Mouse (Mus musculus): ENCODE results near the gene Narfl. TPM values are rescaled to one million over a fixed set of nuclear protein-coding genes. Genes with fewer than 3 reads are reported as not detected.

Gene Narfl
- polyA plus RNA-seq, 1 experiment: 47.5 TPM

DNA sequence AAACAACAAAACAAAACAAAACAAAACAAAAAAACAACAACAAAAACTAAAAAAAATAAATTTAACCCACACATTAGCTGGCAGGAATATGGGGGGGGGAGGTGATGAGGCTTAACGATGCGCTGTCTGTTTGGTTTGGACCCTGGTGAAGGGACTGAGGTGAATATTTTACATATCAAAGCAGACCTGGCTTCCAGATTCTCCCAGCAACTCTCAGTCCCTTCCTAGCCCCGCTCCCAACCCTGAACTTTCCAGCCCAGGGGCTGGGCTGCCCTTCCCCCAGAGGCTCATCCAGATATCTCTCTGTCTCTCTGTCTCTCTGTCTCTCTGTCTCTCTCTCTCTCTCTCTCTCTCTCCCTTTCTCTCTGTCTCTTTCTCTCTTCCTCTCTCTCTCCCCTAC lies 11.0 kb upstream of the Narfl start:
- no peaks in the 10 kb centered on the region for H3K36me3 ChIP-seq (ENCODE audit: control insufficient read depth, insufficient read depth, low read length)
- TF ChIP-seq POLR2A (IDR thresholded peaks at IDR 0.05; ENCODE audit: low read depth, low read length) (no peak), CTCF (conservative IDR thresholded peaks at IDR 0.05; ENCODE audit: insufficient read depth, insufficient read length, low read depth, low read length) (no peak)
- no peaks in the 10 kb centered on the region for H3K27me3 ChIP-seq (replicated peaks; ENCODE audit: control insufficient read depth, insufficient read depth, low read length)
- H3K27ac ChIP-seq (ENCODE audit: insufficient read depth, low read depth, low read length): no peak overlapping the region
- WGBS: 43% methylated on average over 3 of the region's 3 CpGs
- no peaks in the 10 kb centered on the region for H3K4me1 ChIP-seq (ENCODE audit: control insufficient read depth, insufficient read depth, low read length)
- no peak overlapping the region for H3K4me3 ChIP-seq (ENCODE audit: insufficient read depth, low read depth, low read length)
- DNase-seq: no peak

DNA sequence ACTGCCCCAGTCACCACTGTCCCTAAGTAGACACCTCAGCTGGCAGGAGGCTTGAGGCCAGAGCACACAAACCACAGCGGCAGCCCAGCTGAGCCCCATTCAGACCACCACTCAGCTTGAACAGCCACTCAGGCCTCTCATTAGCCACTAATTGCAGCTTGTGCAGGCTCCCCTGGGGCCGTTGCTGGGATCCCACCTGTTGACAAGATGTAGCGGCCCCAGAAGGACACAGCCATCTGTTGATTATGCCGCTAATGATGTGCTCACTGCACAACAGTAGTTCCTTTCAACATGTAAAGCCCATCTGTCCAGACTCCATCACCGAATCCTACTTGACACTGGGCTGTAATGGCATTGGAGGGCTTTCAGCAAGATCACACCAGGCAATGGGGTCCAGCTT lies 7.7 kb upstream of the Narfl start:
- Histone ChIP-seq H3K36me3 (ENCODE audit: control insufficient read depth, insufficient read depth, low read length) (no peaks in the 10 kb centered on the region), H3K27me3 (replicated peaks; ENCODE audit: control insufficient read depth, insufficient read depth, low read length) (no peaks in the 10 kb centered on the region), H3K27ac (ENCODE audit: insufficient read depth, low read depth, low read length) (no peak overlapping the region), H3K4me3 (ENCODE audit: insufficient read depth, low read depth, low read length) (no peak overlapping the region), H3K4me1 (ENCODE audit: control insufficient read depth, insufficient read depth, low read length) (no peaks in the 10 kb centered on the region)
- no peak for DNase-seq
- WGBS: 62% methylated on average over 5 of the region's 5 CpGs
- TF ChIP-seq POLR2A (IDR thresholded peaks at IDR 0.05; ENCODE audit: low read depth, low read length): no peak
- TF ChIP-seq CTCF (conservative IDR thresholded peaks at IDR 0.05; ENCODE audit: insufficient read depth, insufficient read length, low read depth, low read length): no peak

DNA sequence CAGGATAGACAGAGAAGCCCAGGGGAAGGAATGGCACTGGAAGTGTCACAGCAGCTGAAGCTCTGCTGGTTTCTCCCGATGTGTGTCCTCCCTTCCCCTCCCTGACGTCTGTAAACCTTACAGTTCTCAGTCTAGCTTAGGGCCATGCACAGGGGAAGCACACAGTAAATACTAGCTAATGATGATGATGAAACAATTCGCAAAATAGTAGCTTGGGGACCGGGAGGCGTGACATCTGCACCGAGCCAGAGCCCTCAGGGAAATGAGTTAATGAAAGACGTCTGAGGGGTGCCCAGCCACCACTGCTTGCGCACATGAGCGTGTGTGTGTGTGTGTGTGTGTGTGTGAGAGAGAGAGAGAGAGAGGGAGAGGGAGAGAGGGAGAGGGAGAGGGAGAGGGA lies 4.2 kb upstream of the Narfl start:
- no peak for TF ChIP-seq CTCF (conservative IDR thresholded peaks at IDR 0.05; ENCODE audit: insufficient read depth, insufficient read length, low read depth, low read length)
- no peak for TF ChIP-seq POLR2A (IDR thresholded peaks at IDR 0.05; ENCODE audit: low read depth, low read length)
- H3K4me1 ChIP-seq (ENCODE audit: control insufficient read depth, insufficient read depth, low read length): 0 out of 2 replicates have a peak, but pooled peaks cover 3% of the 10 kb centered on the region
- H3K36me3 ChIP-seq (ENCODE audit: control insufficient read depth, insufficient read depth, low read length): no peaks in the 10 kb centered on the region
- H3K4me3 ChIP-seq (ENCODE audit: insufficient read depth, low read depth, low read length): no peak overlapping the region
- DNase-seq: no peak
- no peaks in the 10 kb centered on the region for H3K27me3 ChIP-seq (replicated peaks; ENCODE audit: control insufficient read depth, insufficient read depth, low read length)
- H3K27ac ChIP-seq (ENCODE audit: insufficient read depth, low read depth, low read length): no peak overlapping the region
- WGBS: 45% methylated on average over 9 of the region's 9 CpGs

DNA sequence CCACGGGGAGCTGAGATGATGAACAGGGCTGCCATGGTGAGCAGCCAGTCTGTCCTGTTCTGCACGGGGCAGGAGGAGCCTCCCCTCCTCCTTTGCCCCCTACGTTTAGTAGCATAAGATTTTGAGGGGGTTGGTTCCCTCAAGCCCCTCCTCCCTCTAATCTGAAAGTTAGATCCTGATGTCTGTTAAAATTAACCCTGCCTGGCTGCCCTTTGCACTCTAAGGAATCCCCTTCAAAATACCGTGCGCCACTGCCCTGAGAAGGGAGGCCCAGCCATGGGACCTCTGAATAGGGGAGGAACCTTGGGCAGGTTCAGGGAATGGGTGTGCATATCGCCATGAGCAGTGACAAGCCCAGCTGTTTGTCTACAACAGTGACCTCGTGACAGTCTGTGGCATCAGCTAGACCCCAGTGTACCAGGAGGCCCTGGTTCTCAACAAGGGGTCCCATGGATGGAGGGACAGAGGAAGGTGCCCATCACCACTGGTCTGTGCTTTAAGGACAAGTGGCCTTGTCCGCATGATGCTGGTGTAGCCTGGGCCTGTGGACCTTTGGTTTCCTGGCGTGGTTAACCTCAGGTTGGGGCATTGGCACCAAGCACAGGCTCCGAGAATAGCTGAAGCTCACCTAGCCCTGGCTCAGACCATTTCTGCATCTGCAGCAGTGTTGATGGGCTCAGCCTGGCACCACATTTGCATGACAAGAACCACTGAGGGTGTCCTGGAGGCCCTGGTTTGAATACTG lies 1.9 kb downstream of the Narfl start:
- no peak overlapping the region for H3K4me3 ChIP-seq (ENCODE audit: insufficient read depth, low read depth, low read length)

DNA sequence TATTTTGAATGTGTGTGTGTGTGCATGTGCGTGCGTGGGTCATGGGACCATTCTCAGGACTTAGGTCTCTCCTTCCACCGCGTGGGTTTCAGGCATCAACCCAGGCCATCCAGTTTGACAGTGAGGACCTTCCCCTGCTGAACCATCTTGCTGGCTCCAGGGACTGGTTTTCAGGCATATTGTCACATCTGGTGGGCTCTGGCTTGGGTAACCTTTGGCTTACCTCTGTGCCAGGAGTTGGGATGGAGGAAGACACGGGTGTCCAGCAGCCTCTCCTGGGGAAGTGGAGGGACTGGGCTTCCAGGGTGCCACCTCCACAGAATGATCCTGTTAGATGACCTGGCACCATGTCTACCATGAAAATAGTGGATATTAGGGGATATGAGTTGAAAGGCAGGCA lies 4.4 kb downstream of the Narfl start:
- peaks cover 4% of the 10 kb centered on the region; the same call in 1 of the 2 replicates for H3K4me1 ChIP-seq (ENCODE audit: control insufficient read depth, insufficient read depth, low read length)
- H3K27ac ChIP-seq (ENCODE audit: insufficient read depth, low read depth, low read length): no peak overlapping the region
- WGBS: 96% methylated on average over 5 of the region's 5 CpGs
- H3K36me3 ChIP-seq (ENCODE audit: control insufficient read depth, insufficient read depth, low read length): no peaks in the 10 kb centered on the region
- TF ChIP-seq POLR2A (IDR thresholded peaks at IDR 0.05; ENCODE audit: low read depth, low read length): no peak
- TF ChIP-seq CTCF (conservative IDR thresholded peaks at IDR 0.05; ENCODE audit: insufficient read depth, insufficient read length, low read depth, low read length): no peak
- no peaks in the 10 kb centered on the region for H3K27me3 ChIP-seq (replicated peaks; ENCODE audit: control insufficient read depth, insufficient read depth, low read length)
- DNase-seq: no peak
- H3K4me3 ChIP-seq (ENCODE audit: insufficient read depth, low read depth, low read length): no peak overlapping the region

More for the DNA sequence above, 1.9 kb downstream of the Narfl start:
- 43% methylated on average over 10 of the region's 10 CpGs for WGBS
- no peak overlapping the region for H3K27ac ChIP-seq (ENCODE audit: insufficient read depth, low read depth, low read length)
- TF ChIP-seq CTCF (conservative IDR thresholded peaks at IDR 0.05; ENCODE audit: insufficient read depth, insufficient read length, low read depth, low read length) (no peak), POLR2A (IDR thresholded peaks at IDR 0.05; ENCODE audit: low read depth, low read length) (no peak)
- peaks cover 4% of the 10 kb centered on the region; the same call in 1 of the 2 replicates for H3K4me1 ChIP-seq (ENCODE audit: control insufficient read depth, insufficient read depth, low read length)
- H3K36me3 ChIP-seq (ENCODE audit: control insufficient read depth, insufficient read depth, low read length): no peaks in the 10 kb centered on the region
- DNase-seq: peak; percentile 69
- no peaks in the 10 kb centered on the region for H3K27me3 ChIP-seq (replicated peaks; ENCODE audit: control insufficient read depth, insufficient read depth, low read length)

DNA sequence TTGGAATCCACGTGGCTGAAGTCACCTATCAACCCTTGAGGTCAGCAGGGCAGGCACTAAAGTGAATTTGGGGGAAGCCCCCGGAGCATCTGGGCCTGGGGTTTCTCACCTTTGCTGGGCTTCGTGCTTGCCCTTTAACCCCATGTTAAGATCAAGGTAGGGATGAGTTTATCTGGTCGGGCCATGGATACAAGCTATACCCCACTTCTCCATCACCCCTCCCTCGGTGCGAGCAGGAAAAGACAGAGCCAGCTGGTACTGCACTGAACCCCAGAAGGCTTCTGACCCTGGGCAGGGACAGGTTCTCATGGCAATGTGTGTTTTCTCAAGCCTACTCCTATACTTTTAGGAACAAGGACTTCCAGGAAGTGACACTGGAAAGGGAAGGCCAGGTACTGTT lies 7.8 kb downstream of the Narfl start:
- H3K27ac ChIP-seq (ENCODE audit: insufficient read depth, low read depth, low read length): no peak overlapping the region
- 70% methylated on average over 6 of the region's 6 CpGs for WGBS
- no peak for DNase-seq
- no peak overlapping the region for H3K4me3 ChIP-seq (ENCODE audit: insufficient read depth, low read depth, low read length)
- no peaks in the 10 kb centered on the region for H3K27me3 ChIP-seq (replicated peaks; ENCODE audit: control insufficient read depth, insufficient read depth, low read length)
- no peaks in the 10 kb centered on the region for H3K36me3 ChIP-seq (ENCODE audit: control insufficient read depth, insufficient read depth, low read length)
- no peaks in the 10 kb centered on the region for H3K4me1 ChIP-seq (ENCODE audit: control insufficient read depth, insufficient read depth, low read length)
- TF ChIP-seq CTCF (conservative IDR thresholded peaks at IDR 0.05; ENCODE audit: insufficient read depth, insufficient read length, low read depth, low read length) (no peak), POLR2A (IDR thresholded peaks at IDR 0.05; ENCODE audit: low read depth, low read length) (no peak)

DNA sequence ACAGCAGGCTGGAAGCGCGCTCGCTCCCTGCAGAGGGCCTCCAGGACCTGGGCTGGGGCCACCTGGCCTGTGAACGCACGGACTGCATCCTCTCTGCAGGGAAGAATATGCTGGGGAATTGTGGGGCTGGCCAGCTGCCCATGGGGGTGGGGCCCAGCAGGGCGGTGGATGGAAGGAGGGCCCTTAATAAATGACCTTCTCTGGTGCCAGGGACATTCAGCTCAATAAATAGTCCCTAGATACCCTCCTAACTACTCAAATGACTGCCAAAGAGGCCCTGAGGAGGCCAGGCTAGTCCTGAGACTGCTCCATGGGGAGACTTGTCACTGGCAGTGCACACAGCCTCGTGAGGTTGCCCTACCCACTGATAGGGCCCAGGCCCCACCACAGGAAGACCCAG lies 9.5 kb downstream of the Narfl start:
- TF ChIP-seq POLR2A (IDR thresholded peaks at IDR 0.05; ENCODE audit: low read depth, low read length): no peak
- H3K4me3 ChIP-seq (ENCODE audit: insufficient read depth, low read depth, low read length): no peak overlapping the region
- DNase-seq: peak; percentile 55
- H3K27me3 ChIP-seq (replicated peaks; ENCODE audit: control insufficient read depth, insufficient read depth, low read length): no peaks in the 10 kb centered on the region
- H3K36me3 ChIP-seq (ENCODE audit: control insufficient read depth, insufficient read depth, low read length): no peaks in the 10 kb centered on the region
- WGBS: 55% methylated on average over 7 of the region's 7 CpGs
- no peak overlapping the region for H3K27ac ChIP-seq (ENCODE audit: insufficient read depth, low read depth, low read length)
- H3K4me1 ChIP-seq (ENCODE audit: control insufficient read depth, insufficient read depth, low read length): no peaks in the 10 kb centered on the region
